Mouse (Mus musculus): ENCODE results near the gene Ppp2r5d. TPM values are rescaled to one million over a fixed set of nuclear protein-coding genes. Genes with fewer than 3 reads are reported as not detected.

Ppp2r5d gene
- 10 to 100 TPM; 25.5 to 28.1 (median 26.8) TPM for total RNA-seq (2022)

GRCm38 (mm10) chr17:46704887-46705835 is at the start of gene Ppp2r5d:
Gene Ppp2r5d, minus strand, starts transcription at chr17:46705111.
- DNase-seq (ENCODE audit: low spot score in 2 of 2), result peak; percentile 93 to 95

DNA sequence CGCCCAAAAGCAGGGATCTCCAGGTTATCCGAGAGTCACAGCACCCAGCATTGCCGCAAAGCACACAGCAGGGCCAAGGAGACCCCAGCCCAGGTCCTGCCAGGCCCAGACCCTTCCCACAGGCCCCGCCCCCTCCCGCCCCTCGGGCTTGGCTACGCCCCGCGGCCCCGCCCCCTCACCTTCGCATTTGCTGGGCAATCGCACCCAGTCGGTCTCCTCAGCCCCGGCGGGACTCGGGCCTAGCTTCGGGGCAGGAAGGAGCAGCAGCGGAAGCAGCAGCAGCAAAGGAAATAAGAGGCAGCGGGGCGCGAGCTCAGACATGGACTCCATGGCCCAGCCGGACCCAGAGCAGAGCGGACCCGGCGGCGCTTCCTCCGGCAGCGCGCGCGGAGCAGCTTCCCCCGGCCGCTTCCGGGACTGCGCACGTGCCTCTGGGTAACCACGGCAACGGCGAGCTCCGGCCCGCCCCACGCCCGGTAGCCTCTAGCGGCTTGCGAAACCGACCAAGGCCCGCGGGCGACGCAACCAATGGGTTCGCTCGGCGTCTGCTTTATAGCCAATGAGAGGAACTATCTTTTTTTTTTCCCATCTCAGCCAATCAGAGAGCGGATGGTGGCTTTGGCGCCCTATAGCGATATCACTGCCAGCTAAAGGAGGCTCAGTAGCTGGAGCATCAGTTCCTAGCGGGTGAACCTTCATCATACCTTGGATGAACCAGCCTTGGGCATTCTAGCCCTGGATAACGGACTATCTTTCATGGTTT is 47.1 kb upstream of the Ppp2r5d start, which contains the start of gene Cnpy3:
Gene Cnpy3 (minus strand): TSS at position 421 of the 763 bp plus-strand sequence.
- DNase-seq (ENCODE audit: low spot score in 2 of 2), result peak; percentile 91 to 97

- DNase-seq (ENCODE audit: low spot score in 2 of 2), result no peak
Measured at GRCm38 (mm10) chr17:46751056-46751793, 46.3 kb upstream of the Ppp2r5d start.

- no peak for DNase-seq (ENCODE audit: low spot score in 2 of 2)
Measured at GRCm38 (mm10) chr17:46750580-46750979, 45.7 kb upstream of the Ppp2r5d start.

DNA sequence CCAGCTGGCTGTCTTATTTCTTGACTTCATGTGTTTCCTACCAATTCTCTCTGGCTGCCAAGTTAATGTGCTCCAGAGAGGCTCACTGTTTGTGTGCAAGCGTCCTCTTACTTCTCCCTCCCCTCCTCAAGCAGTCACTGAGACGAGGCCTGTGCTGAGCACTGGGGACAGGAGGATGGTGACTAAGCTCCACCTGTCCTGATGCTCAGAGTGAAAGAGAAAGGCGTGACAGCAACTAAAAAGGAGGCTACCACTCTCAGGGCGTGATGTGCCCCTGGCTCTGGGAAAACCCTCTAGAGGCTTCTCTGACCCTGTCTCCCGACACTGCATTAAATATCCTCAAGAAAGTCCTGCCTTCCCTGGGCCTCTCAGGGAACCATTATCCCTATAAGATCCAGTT is 44.4 kb upstream of the Ppp2r5d start:
- DNase-seq (ENCODE audit: low spot score in 2 of 2), result no peak

- no peak for DNase-seq (ENCODE audit: low spot score in 2 of 2)
Measured at GRCm38 (mm10) chr17:46747806-46748205, 42.9 kb upstream of the Ppp2r5d start.

GRCm38 (mm10) chr17:46747234-46747633 is 42.3 kb upstream of the Ppp2r5d start:
- no peak for DNase-seq (ENCODE audit: low spot score in 2 of 2)

DNA sequence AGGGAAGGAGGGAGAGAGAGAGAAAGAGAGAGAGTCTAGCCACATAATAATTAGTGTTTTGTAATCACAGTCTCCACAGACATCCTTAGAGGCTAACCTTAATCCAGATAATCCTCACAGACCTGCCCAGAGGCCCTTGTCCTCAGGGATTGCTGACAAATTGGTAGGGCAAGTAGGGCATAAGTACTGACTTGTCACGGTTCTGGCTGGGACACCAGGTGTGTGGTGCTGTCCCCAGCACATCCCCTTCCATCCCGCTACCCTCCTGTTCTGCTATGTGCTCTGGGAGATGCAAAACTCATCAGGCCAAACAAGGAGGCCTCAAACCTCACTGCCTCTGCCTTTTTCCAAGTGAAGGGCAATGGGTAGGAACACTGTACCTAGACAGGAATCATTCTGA is 40.6 kb upstream of the Ppp2r5d start:
- no peak for DNase-seq (ENCODE audit: low spot score in 2 of 2)

DNA sequence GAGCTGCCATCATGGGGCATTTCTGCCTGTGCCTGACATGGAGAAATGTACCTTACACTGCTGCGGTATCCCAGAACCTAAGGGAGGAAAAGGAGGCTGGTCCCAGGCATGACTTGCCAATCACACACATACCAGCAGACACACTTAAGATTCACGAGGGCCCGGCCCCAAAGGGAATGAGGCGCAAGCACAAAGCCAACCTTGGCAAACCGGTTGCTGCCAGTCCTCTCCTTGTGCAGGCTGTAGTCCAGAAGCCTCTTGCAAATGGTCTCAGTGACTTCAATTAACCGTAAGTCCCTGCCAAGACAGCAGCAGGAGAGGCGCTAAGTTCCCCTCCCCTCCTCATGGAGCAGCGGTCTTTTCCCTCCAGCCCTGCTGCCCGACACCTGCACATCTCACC is 38.1 kb upstream of the Ppp2r5d start:
- DNase-seq (ENCODE audit: low spot score in 2 of 2), result no peak

DNA sequence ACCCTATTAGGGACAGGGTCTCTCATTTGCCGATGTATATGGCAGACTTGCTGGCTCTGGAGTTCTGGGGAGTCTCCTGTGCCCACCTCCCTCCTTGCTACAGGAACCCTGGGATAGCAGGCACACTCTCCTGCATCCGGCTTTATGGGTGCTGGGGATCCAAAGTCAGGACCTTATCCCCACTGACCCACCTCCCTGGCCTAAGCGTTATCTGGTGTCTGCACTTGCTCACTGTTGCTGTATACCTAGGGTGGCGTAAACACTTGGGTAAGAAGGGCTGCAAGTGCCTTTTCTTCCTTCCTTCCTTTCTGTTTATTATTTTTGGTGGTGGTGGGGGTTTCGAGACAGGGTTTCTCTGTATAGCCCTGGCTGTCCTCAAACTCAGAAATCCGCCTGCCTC is 36.4 kb upstream of the Ppp2r5d start:
- DNase-seq (ENCODE audit: low spot score in 2 of 2), result no peak

GRCm38 (mm10) chr17:46736160-46736559 is 31.2 kb upstream of the Ppp2r5d start:
- DNase-seq (ENCODE audit: low spot score in 2 of 2), result no peak

DNA sequence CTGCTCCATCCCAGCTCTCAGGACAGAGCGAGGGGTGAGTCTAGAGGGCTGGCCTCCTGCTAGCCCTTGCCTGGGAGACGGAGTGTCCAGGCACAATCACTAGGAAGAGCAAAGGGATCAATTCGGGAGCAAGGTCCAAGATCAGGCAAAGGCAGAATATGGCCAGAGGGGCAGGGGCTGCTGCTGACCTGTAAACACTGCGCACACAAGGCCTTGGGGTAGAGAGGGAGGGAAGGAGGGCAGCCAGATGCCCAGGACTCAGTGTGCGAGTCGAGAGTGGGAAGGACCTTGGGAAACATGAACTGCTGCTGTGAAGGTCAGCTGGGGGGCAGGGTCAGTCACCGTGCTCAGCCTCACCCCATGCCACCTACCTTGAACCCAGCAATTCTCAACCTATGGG is 30.4 kb upstream of the Ppp2r5d start:
- DNase-seq (ENCODE audit: low spot score in 2 of 2), result no peak

GRCm38 (mm10) chr17:46734055-46734454 is 29.1 kb upstream of the Ppp2r5d start:
- DNase-seq (ENCODE audit: low spot score in 2 of 2), result no peak

DNA sequence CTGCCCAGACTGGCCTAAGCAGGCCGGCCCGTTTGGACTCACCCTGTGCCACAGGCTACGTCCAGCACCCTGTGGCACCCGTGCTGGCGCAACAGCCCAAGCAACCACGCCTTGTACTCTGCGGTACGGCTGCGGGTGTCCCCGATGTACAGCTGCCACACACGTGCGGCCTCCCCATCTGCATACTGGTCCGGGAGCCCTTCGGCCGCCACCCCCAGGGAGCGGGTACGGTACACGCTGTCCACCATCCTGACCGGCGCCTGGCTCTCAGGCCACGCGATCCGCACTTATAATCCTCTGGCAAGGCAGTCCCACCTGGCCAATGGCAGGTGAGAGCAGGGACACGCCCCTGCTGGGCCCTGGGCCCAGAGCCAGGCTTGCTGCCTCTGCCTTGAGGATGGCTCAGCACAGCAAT is 24.0 kb upstream of the Ppp2r5d start, which contains the start of gene Gnmt:
Gene Gnmt (minus strand): TSS at position 265 of the 415 bp plus-strand sequence.
- no peak for DNase-seq (ENCODE audit: low spot score in 2 of 2)

- no peak for DNase-seq (ENCODE audit: low spot score in 2 of 2)
Measured at GRCm38 (mm10) chr17:46728496-46728895, 23.6 kb upstream of the Ppp2r5d start.

- no peak for DNase-seq (ENCODE audit: low spot score in 2 of 2)
Measured at GRCm38 (mm10) chr17:46728021-46728420, 23.1 kb upstream of the Ppp2r5d start.

DNA sequence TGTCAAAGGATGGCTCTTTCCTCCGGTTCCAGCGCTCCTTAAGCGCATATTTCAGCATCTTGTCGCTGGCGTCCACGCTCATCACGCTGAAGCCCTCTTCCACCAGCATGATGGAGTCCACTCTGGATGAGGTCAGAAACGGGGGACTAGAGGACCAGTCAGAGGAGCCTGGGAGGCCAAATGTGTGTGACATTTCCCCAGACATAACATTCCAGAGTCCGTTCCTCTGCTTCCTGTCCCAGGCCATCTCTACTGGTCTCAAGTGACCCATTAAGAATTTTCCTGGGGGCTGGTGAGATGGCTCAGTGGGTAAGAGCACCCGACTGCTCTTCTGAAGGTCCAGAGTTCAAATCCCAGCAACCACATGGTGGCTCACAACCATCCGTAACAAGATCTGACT is 22.4 kb upstream of the Ppp2r5d start:
- no peak for DNase-seq (ENCODE audit: low spot score in 2 of 2)

- DNase-seq (ENCODE audit: low spot score in 2 of 2), result no peak
Measured at GRCm38 (mm10) chr17:46725731-46726645, 21.1 kb upstream of the Ppp2r5d start.

- no peak for DNase-seq (ENCODE audit: low spot score in 2 of 2)
Measured at GRCm38 (mm10) chr17:46725273-46725672, 20.4 kb upstream of the Ppp2r5d start.

DNA sequence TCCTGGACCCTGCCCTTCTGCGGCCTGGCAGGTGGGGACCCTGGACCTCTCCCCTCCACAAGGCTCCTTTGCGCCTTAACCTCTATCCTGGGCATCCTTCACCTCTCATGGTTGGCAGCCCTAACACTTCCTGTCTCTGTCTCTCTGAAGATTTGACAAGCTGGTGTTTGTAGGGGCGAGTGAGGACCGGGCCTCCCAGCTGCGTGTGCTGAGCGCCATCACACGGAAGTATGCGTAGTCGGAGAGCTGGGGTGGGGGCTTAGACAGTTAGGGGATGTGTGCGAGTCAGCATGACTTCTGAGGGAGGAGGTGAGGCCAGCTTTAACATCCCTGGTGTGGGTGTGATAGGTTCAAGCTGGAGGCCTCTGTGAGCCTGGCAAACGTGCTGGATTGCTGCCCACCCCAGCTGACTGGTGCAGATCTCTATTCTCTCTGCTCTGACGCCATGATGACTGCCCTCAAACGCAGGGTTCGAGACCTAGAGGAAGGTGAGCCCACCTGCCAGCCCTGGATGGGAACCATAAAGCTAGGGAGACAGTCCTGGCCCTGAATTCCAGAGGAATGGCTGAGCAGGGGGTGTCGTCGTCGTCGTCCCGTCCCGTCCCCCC is 19.7 kb upstream of the Ppp2r5d start:
- DNase-seq (ENCODE audit: low spot score in 2 of 2), result no peak

All from gastrocnemius, adult 8-10 months (tissue).